Mouse (Mus musculus): ENCODE measurements at regions not wholly inside any gene's neighbourhood (a gene's known extent, or its start where the extent isn't known, plus 50 kb on each side); places are given as distances from the start of the nearest gene placed in this dataset.

- no peaks in the 10 kb centered on the region for H3K9me3 ChIP-seq
- H3K9ac ChIP-seq, result no peak overlapping the region
- H3K27ac ChIP-seq, result no peak overlapping the region
- H3K27me3 ChIP-seq (replicated peaks), result no peaks in the 10 kb centered on the region
- H3K36me3 ChIP-seq, result no peaks in the 10 kb centered on the region
- H3K4me2 ChIP-seq (replicated peaks), result no peak overlapping the region
- no peak for ATAC-seq (ENCODE audit: low FRiP score, low read depth)
- H3K4me3 ChIP-seq, result no peak overlapping the region
- WGBS, result 82% methylated on average over 9 of the region's 9 CpGs
- no peaks in the 10 kb centered on the region; the same call in 1 of the 2 replicates for H3K4me1 ChIP-seq
Measured at GRCm38 (mm10) chr14:31930367-31930766, 98.4 kb upstream of the Galnt15 start.

DNA sequence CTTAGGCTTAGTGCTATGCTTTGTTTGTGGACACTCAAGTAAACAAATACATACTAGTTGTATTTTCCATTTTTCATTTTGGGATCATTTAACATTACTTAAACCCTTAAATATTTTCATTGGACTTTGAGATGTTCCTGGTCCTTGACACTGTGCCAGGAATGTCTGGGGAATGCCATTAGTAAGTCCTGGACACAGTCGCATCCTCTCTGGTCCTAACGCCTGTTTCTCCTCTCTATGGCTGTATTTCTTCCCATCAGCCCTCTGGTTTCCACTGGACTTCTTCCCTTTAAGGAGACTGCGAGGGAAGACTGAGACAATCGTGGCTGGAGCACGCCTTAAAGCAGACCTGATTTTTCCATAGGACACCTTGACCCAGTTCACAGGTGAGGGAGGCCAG is 96.8 kb upstream of the Galnt15 start:
- Histone ChIP-seq H3K4me2 (replicated peaks) (no peak overlapping the region), H3K9ac (no peak overlapping the region), H3K4me3 (no peak overlapping the region), H3K27ac (no peak overlapping the region), H3K36me3 (no peaks in the 10 kb centered on the region), H3K4me1 (no peaks in the 10 kb centered on the region; the same call in 1 of the 2 replicates), H3K27me3 (replicated peaks) (no peaks in the 10 kb centered on the region), H3K9me3 (no peaks in the 10 kb centered on the region)
- WGBS, result 88% methylated on average over 5 of the region's 5 CpGs
- ATAC-seq (ENCODE audit: low FRiP score, low read depth), result no peak

DNA sequence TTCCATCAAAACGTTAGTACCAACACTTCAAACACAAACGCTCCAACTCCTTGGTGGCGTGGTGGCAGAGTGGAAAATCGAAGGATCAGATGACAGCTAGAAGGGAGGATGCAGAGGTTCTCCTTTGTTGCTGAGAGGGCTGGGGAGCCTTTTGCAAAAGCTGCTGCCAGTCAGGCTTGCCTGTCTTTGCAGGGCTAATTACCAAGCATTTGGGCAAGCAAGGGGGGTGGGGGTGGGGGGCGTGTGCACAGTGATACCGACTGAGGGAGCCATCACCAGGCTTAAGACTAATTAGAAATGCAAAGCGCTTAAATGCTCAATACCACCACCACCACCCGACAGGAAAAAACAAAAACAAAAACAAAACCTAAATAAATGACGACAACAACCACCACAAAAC is 95.3 kb upstream of the Galnt15 start:
- H3K27me3 ChIP-seq (replicated peaks), result no peaks in the 10 kb centered on the region
- peak overlapping the region; percentile 66 for H3K4me2 ChIP-seq (replicated peaks)
- no peaks in the 10 kb centered on the region; the same call in 1 of the 2 replicates for H3K4me1 ChIP-seq
- ATAC-seq (ENCODE audit: low FRiP score, low read depth), result peak; percentile 72
- no peaks in the 10 kb centered on the region for H3K36me3 ChIP-seq
- WGBS, result under 1% methylated on average over 9 of the region's 9 CpGs
- 0 out of 2 replicates have a peak, but pooled peaks cover 6% of the 10 kb centered on the region for H3K9me3 ChIP-seq
- H3K4me3 ChIP-seq, result peak overlapping the region; percentile 34
- H3K27ac ChIP-seq, result peak overlapping the region; percentile 89
- H3K9ac ChIP-seq, result peak overlapping the region; percentile 49

- WGBS, result under 1% methylated on average over 12 of the region's 13 CpGs
- H3K4me3 ChIP-seq, result peak overlapping the region; percentile 34
- H3K27ac ChIP-seq, result peak overlapping the region; percentile 89
- peak overlapping the region; percentile 49 for H3K9ac ChIP-seq
- H3K36me3 ChIP-seq, result no peaks in the 10 kb centered on the region
- no peaks in the 10 kb centered on the region for H3K27me3 ChIP-seq (replicated peaks)
- no peaks in the 10 kb centered on the region; the same call in 1 of the 2 replicates for H3K4me1 ChIP-seq
- peak; percentile 97 for ATAC-seq (ENCODE audit: low FRiP score, low read depth)
- peak overlapping the region; percentile 66 for H3K4me2 ChIP-seq (replicated peaks)
- 0 out of 2 replicates have a peak, but pooled peaks cover 6% of the 10 kb centered on the region for H3K9me3 ChIP-seq
Measured at GRCm38 (mm10) chr14:31933841-31934271, 94.9 kb upstream of the Galnt15 start.

DNA sequence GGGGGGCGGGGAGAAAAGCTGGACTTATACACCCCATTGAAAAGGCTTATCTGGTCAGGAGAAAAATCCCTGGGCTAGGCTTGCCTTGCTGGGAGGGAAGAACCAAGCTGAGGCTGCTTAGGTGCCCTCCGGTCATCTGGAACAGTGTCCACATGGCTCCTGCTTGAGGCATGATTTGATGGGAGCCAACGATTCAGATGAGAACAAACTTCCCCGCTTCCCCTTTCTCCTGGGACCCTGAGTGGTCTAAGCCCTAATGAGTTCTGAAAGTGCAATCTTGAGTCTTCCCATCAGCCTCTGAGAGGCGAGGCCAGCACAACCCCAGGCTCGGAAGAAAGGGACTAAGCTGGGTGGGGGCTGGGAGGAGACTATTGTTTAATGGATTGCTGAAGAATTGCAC is 94.5 kb upstream of the Galnt15 start:
- peak; percentile 76 for ATAC-seq (ENCODE audit: low FRiP score, low read depth)

GRCm38 (mm10) chr14:31934771-31935170 is 94.0 kb upstream of the Galnt15 start:
- peak overlapping the region; percentile 49; the same call in 1 of the 2 replicates for H3K9ac ChIP-seq
- no peak overlapping the region for H3K4me3 ChIP-seq
- 9% methylated on average over 3 of the region's 3 CpGs for WGBS

More for the DNA sequence above, 94.5 kb upstream of the Galnt15 start:
- H3K4me1 ChIP-seq, result no peaks in the 10 kb centered on the region; the same call in 1 of the 2 replicates
- H3K9me3 ChIP-seq, result 0 out of 2 replicates have a peak, but pooled peaks cover 6% of the 10 kb centered on the region
- WGBS, result 1% methylated on average over 6 of the region's 6 CpGs
- H3K36me3 ChIP-seq, result no peaks in the 10 kb centered on the region
- H3K27ac ChIP-seq, result peak overlapping the region; percentile 89
- no peaks in the 10 kb centered on the region for H3K27me3 ChIP-seq (replicated peaks)
- peak overlapping the region; percentile 34 for H3K4me3 ChIP-seq
- peak overlapping the region; percentile 66 for H3K4me2 ChIP-seq (replicated peaks)
- peak overlapping the region; percentile 49 for H3K9ac ChIP-seq

GRCm38 (mm10) chr14:31935411-31935810 is 93.4 kb upstream of the Galnt15 start:
- H3K27ac ChIP-seq, result no peak overlapping the region

More at GRCm38 (mm10) chr14:31934771-31935170, 94.0 kb upstream of the Galnt15 start:
- H3K27me3 ChIP-seq (replicated peaks), result no peaks in the 10 kb centered on the region
- 0 out of 2 replicates have a peak, but pooled peaks cover 6% of the 10 kb centered on the region for H3K9me3 ChIP-seq
- peak overlapping the region; percentile 57; the same call in 1 of the 2 replicates for H3K27ac ChIP-seq
- no peaks in the 10 kb centered on the region for H3K36me3 ChIP-seq
- H3K4me2 ChIP-seq (replicated peaks), result peak overlapping the region; percentile 66
- no peaks in the 10 kb centered on the region; the same call in 1 of the 2 replicates for H3K4me1 ChIP-seq
- ATAC-seq (ENCODE audit: low FRiP score, low read depth), result no peak

DNA sequence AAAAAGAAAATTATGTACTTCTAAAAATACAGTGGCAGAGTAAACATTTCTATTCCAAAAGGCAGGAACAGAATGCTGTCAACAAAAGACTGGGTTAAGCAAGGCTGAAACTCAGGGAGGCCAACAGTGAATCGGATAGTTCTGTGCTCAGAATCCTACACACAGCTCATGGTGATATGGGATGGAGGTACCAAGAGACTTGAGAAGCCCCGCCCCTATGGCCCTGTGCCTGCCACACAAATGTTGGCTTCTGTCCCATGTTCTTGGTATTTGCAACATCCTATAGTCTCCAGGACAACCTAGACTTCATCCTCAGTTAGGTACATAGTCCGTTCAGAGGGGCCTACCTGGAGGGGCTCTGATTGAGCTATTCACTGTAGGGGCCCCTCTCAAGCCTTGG is 92.2 kb upstream of the Galnt15 start:
- no peak for ATAC-seq (ENCODE audit: low FRiP score, low read depth)
- 93% methylated on average over 3 of the region's 3 CpGs for WGBS
- Histone ChIP-seq H3K9me3 (0 out of 2 replicates have a peak, but pooled peaks cover 6% of the 10 kb centered on the region), H3K4me1 (no peaks in the 10 kb centered on the region; the same call in 1 of the 2 replicates), H3K4me3 (no peak overlapping the region), H3K27me3 (replicated peaks) (no peaks in the 10 kb centered on the region), H3K9ac (no peak overlapping the region), H3K4me2 (replicated peaks) (no peak overlapping the region), H3K27ac (no peak overlapping the region), H3K36me3 (no peaks in the 10 kb centered on the region)

More at GRCm38 (mm10) chr14:31935411-31935810, 93.4 kb upstream of the Galnt15 start:
- no peak for ATAC-seq (ENCODE audit: low FRiP score, low read depth)
- Histone ChIP-seq H3K4me2 (replicated peaks) (no peak overlapping the region), H3K9me3 (0 out of 2 replicates have a peak, but pooled peaks cover 6% of the 10 kb centered on the region), H3K4me1 (no peaks in the 10 kb centered on the region; the same call in 1 of the 2 replicates), H3K36me3 (no peaks in the 10 kb centered on the region), H3K4me3 (no peak overlapping the region), H3K9ac (no peak overlapping the region), H3K27me3 (replicated peaks) (no peaks in the 10 kb centered on the region)
- 59% methylated on average over 3 of the region's 3 CpGs for WGBS

GRCm38 (mm10) chr14:31940900-31941299 is 87.9 kb upstream of the Galnt15 start:
- H3K9ac ChIP-seq, result no peak overlapping the region
- no peak overlapping the region for H3K27ac ChIP-seq
- H3K4me3 ChIP-seq, result no peak overlapping the region
- no peak for ATAC-seq (ENCODE audit: low FRiP score, low read depth)
- no peaks in the 10 kb centered on the region for H3K4me1 ChIP-seq
- WGBS, result 87% methylated on average over 6 of the region's 6 CpGs
- no peaks in the 10 kb centered on the region for H3K27me3 ChIP-seq (replicated peaks)
- H3K9me3 ChIP-seq, result 0 out of 2 replicates have a peak, but pooled peaks cover 6% of the 10 kb centered on the region
- no peaks in the 10 kb centered on the region for H3K36me3 ChIP-seq
- no peak overlapping the region for H3K4me2 ChIP-seq (replicated peaks)

GRCm38 (mm10) chr14:31942266-31942960 is 86.4 kb upstream of the Galnt15 start:
- no peak for ATAC-seq (ENCODE audit: low FRiP score, low read depth)
- Histone ChIP-seq H3K4me2 (replicated peaks) (no peak overlapping the region), H3K9ac (no peak overlapping the region), H3K27ac (no peak overlapping the region), H3K4me1 (no peaks in the 10 kb centered on the region), H3K9me3 (0 out of 2 replicates have a peak, but pooled peaks cover 4% of the 10 kb centered on the region), H3K4me3 (no peak overlapping the region), H3K36me3 (no peaks in the 10 kb centered on the region), H3K27me3 (replicated peaks) (no peaks in the 10 kb centered on the region)
- WGBS, result 70% methylated on average over 3 of the region's 3 CpGs

GRCm38 (mm10) chr14:31944682-31945081 is 84.1 kb upstream of the Galnt15 start:
- Histone ChIP-seq H3K27ac (no peak overlapping the region), H3K36me3 (no peaks in the 10 kb centered on the region), H3K9me3 (no peaks in the 10 kb centered on the region), H3K4me1 (no peaks in the 10 kb centered on the region), H3K27me3 (replicated peaks) (no peaks in the 10 kb centered on the region), H3K9ac (no peak overlapping the region), H3K4me2 (replicated peaks) (no peak overlapping the region), H3K4me3 (no peak overlapping the region)
- no peak for ATAC-seq (ENCODE audit: low FRiP score, low read depth)
- 93% methylated on average over 6 of the region's 6 CpGs for WGBS

DNA sequence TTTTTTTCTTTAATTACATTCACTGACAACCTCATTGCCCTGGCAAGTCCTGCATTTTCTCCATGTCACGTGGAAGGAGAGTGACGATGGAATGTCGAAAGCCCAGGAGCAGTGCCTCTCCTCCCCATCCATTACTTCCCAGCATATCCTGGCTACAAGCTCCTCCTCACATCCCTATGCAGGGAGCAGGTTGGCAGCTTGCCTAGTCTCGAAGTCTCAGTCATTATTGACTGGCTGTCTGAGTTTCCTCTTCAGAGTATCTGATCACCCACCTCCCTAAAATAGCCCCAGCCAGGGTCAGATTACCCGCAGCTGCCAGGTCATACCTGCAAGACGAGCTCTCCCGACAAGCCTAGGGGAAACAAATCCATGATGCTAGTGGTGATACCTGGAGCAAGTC is 83.7 kb upstream of the Galnt15 start:
- 78% methylated on average over 7 of the region's 7 CpGs for WGBS
- H3K27ac ChIP-seq, result no peak overlapping the region
- no peaks in the 10 kb centered on the region for H3K36me3 ChIP-seq
- no peak overlapping the region for H3K4me2 ChIP-seq (replicated peaks)
- no peak overlapping the region for H3K4me3 ChIP-seq
- H3K9ac ChIP-seq, result no peak overlapping the region
- H3K27me3 ChIP-seq (replicated peaks), result no peaks in the 10 kb centered on the region
- H3K4me1 ChIP-seq, result no peaks in the 10 kb centered on the region
- H3K9me3 ChIP-seq, result no peaks in the 10 kb centered on the region
- no peak for ATAC-seq (ENCODE audit: low FRiP score, low read depth)

Data from neural tube, embryonic 12.5 days (tissue).